Mouse (Mus musculus) cortical plate, adult 2 months (tissue): Measurements from ENCODE around the gene Atxn7l1.

Source experiments
- CTCF ChIP-seq: fragments of 200-500 bp; IDR thresholded peaks from 2 replicates; pipeline ENCODE4 v1.5.1; 2011; ENCODE audit warnings: mild to moderate bottlenecking, control low read depth, low read length; ENCODE audit not compliant: insufficient read depth; ENCODE audit errors: extremely low read depth
- POLR2A ChIP-seq: fragments of 200-500 bp; IDR thresholded peaks from 2 replicates; pipeline ENCODE4 v1.6.1; 2011; ENCODE audit warnings: mild to moderate bottlenecking, low read length, control low read depth; ENCODE audit not compliant: insufficient read depth; ENCODE audit errors: extremely low read depth

GRCm38 (mm10) chr12:33174171-33174570 lies 26.7 kb downstream of the Atxn7l1 start:
- no peak for TF ChIP-seq POLR2A
- no peak for TF ChIP-seq CTCF
